Mouse (Mus musculus) bone marrow, adult 2 months (tissue): Measurements from ENCODE around the gene Drg1. TPM values are rescaled to one million over a fixed set of nuclear protein-coding genes. Genes with fewer than 3 reads are reported as not detected.

Source experiments
- H3K27ac ChIP-seq: fragments of 200-500 bp; 2 replicates; pipeline ENCODE4 v1.5.1; 2012; ENCODE audit warnings: low read depth, mild to moderate bottlenecking, control low read depth, inconsistent platforms, low read length; ENCODE audit not compliant: control insufficient read depth, poor library complexity, insufficient read depth
- H3K4me1 ChIP-seq: fragments of 200-500 bp; 2 replicates; pipeline ENCODE4 v1.6.1; 2011; ENCODE audit warnings: low read length; ENCODE audit not compliant: control insufficient read depth, insufficient read depth
- H3K4me3 ChIP-seq: fragments of 200-500 bp; replicated peaks from 2 replicates; pipeline ENCODE3; 2011; ENCODE audit warnings: mild to moderate bottlenecking, low read depth, low read length, control low read depth; ENCODE audit not compliant: control insufficient read depth
- CTCF ChIP-seq: fragments of 200-500 bp; IDR thresholded peaks from 2 replicates; pipeline ENCODE4 v1.5.1; 2011; ENCODE audit warnings: low read length, control low read depth; ENCODE audit not compliant: control insufficient read depth, insufficient read depth
- POLR2A ChIP-seq: fragments of 200-500 bp; IDR thresholded peaks from 2 replicates; pipeline ENCODE4 v1.6.1; 2011; ENCODE audit warnings: low read depth, mild to moderate bottlenecking, control low read depth, low read length, borderline replicate concordance; ENCODE audit not compliant: control insufficient read depth
- WGBS: fragments of 180-500 bp; shearing (Covaris S2); methylation state at CpG from one replicate; pipeline ENCODE4 v1.1.7; 2018; 5-methylcytosine and 5-hydroxymethylcytosine counted together
- polyA plus RNA-seq: library from polyadenylated mRNA; stranded (reverse); fragments of >200 nt; gene quantifications from 2 replicates; pipeline ENCODE4 v1.2.4, GENCODE M21; 2011; ENCODE audit warnings: low replicate concordance; ENCODE audit not compliant: missing spikeins, insufficient read depth, insufficient read length

Drg1 gene
- 50.8 and 78.5 TPM in 2 replicates for polyA plus RNA-seq

DNA sequence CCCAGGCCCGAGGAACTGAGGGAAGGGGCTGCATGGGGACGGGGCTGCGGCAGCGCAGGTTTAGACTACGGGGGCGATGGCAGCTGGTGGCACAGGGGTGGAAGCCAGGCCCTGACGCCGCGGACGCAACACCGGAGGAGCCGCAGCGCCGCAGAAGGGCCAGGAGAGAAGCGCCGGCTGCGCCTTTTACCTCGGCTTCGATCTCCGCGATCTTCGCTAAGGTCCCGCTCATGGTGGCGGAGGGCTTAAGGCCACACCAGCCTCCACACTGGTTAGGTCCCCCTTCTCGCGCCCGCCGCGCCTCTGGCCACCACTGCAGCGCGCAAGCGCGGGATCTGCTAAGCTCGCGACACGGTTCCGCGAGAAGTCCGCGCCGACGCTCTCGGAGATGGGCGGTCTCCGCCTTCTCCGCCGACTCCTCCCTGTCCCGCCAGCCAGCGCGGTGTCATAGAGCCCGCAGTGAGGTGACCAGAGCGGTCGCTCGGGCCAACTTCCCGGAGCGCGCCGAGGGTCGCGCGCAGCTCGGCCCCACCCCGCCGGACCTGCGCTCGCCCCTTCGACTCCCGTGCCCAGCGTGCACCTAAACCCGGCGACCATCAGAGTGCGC lies at the start of gene Drg1:
TSS of gene Drg1 (minus strand) at position 337 of the 607 bp plus-strand sequence.
- TF ChIP-seq POLR2A, result peak; percentile 97
- no peak for TF ChIP-seq CTCF
- H3K27ac ChIP-seq, result peak within 1 kb of the TSS; percentile 91
- H3K4me1 ChIP-seq, result no peaks in the 10 kb centered on the region
- H3K4me3 ChIP-seq, result peak within 1 kb of the TSS; percentile 99
- under 1% methylated on average over 72 of the region's 72 CpGs for WGBS

GRCm38 (mm10) chr11:3314148-3314547 lies 47.9 kb upstream of the Drg1 start:
- no peak for TF ChIP-seq POLR2A
- TF ChIP-seq CTCF, result peak; percentile 77
- WGBS, result 30% methylated on average over 2 of the region's 2 CpGs
- no peak overlapping the region for H3K27ac ChIP-seq
- H3K4me1 ChIP-seq, result peaks cover 2% of the 10 kb centered on the region; the same call in 1 of the 2 replicates
- no peak overlapping the region for H3K4me3 ChIP-seq

- no peak for TF ChIP-seq CTCF
- no peak for TF ChIP-seq POLR2A
- H3K4me1 ChIP-seq, result peaks cover 2% of the 10 kb centered on the region; the same call in 1 of the 2 replicates
- no peak overlapping the region for H3K4me3 ChIP-seq
- no peak overlapping the region for H3K27ac ChIP-seq
- 9% methylated on average over 1 of the region's 1 CpGs for WGBS
These were observed 47.1 kb upstream of the Drg1 start for GRCm38 (mm10) chr11:3313294-3313693.

DNA sequence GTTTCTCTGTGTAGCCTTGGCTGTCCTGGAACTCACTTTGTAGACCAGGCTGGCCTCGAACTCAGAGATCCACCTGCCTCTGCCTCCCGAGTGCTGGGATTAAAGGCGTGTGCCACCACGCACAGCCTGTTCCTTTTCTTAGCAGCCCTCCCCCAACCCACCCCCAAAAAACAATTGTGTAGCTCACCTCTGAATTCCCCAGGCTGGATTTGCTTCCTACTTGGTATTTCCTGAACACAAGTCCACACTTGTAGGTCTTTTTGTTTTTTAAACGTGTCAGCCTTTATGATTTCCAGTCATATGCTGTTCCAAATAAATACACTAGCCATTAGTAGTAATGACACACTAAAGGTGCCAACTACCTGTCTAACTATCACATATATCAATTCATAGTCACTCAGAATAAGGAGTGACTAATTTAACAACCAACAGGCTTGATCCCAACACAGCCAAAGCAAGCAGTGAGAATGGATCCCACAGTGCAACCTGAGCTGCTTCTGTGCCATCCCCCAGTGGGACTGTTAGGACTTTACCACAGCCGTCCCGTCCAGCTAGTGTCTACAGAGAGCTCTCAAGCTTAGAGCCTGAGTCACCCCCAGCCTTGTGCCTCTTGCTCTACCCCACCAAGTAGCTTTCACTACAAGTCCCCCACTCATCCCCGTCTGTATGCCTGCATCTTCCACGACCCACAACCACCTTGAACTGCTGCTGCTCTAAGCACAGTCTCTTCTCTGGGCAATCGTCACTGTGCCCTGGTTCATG lies 45.6 kb upstream of the Drg1 start:
- TF ChIP-seq POLR2A (no peak), CTCF (no peak)
- Histone ChIP-seq H3K27ac (no peak overlapping the region), H3K4me3 (no peak overlapping the region), H3K4me1 (peaks cover 2% of the 10 kb centered on the region; the same call in 1 of the 2 replicates)
- 37% methylated on average over 10 of the region's 10 CpGs for WGBS

- 18% methylated on average over 10 of the region's 10 CpGs for WGBS
- Histone ChIP-seq H3K27ac (peak overlapping the region; percentile 29), H3K4me1 (peaks cover 2% of the 10 kb centered on the region; the same call in 1 of the 2 replicates), H3K4me3 (no peak overlapping the region)
- TF ChIP-seq CTCF (no peak), POLR2A (no peak)
These were observed 44.8 kb upstream of the Drg1 start for GRCm38 (mm10) chr11:3310789-3311585.

- WGBS, result 63% methylated on average over 4 of the region's 4 CpGs
- no peak overlapping the region for H3K4me3 ChIP-seq
- peaks cover 2% of the 10 kb centered on the region; the same call in 1 of the 2 replicates for H3K4me1 ChIP-seq
- TF ChIP-seq POLR2A (no peak), CTCF (no peak)
- no peak overlapping the region for H3K27ac ChIP-seq
These were observed 43.7 kb upstream of the Drg1 start for GRCm38 (mm10) chr11:3309884-3310283.

GRCm38 (mm10) chr11:3307875-3308274 lies 41.7 kb upstream of the Drg1 start:
- no peak overlapping the region for H3K4me3 ChIP-seq
- TF ChIP-seq CTCF, result no peak
- TF ChIP-seq POLR2A, result no peak
- 51% methylated on average over 3 of the region's 3 CpGs for WGBS
- peaks cover 2% of the 10 kb centered on the region; the same call in 1 of the 2 replicates for H3K4me1 ChIP-seq
- peak overlapping the region; percentile 8; the same call in 1 of the 2 replicates for H3K27ac ChIP-seq
